Mouse (Mus musculus): ENCODE data around the gene Ipo13.

Gene Ipo13

DNA sequence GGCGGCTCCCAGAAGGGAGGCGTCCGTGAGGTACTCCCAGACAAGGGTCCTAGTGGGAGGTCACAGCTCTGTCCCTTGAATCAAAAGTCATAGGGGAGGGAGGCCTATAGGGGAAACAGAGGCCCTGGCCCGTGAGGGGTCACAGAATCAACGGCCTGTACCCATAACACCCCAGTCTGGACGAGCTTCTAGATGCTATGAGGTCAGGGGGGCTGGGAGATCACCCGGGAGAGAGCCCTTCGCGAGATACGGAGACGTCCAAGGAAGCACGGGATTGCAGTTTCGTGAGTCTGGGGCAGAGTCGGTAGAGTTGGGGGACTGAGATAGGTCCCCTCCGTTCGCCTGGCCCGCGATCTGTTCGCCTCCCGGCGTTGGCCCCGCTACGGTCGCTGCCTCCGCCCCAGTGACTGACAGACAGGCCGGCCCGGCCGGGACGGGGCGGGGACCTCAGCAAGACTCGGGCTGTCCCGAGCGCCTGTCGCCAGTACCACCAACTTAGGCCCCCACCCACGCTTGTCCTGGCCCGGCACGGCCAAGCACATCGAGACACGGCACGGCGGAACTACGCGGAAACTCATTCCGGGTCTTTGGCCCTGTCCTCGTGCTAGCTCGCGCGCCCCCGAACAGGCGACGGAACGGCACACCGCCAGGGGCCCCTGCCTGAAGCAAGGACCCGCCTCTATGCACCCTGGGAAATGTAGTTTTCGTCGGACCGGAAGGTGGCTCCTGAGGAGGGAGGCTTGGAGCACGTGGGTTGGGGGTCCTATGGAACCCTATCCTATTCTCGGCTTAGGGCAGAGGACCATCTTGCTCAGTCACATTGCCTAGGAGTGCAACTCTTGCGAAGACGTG is at the start of gene Ipo13:
Gene Ipo13, minus strand, starts transcription at position 409 of the 852 bp plus-strand sequence.
- peak; percentile 83 to 88 for DNase-seq (ENCODE audit: low spot score in 2 of 2)

- DNase-seq (ENCODE audit: low spot score in 2 of 2): no peak
Observed at GRCm38 (mm10) chr4:117957492-117957891, 42.7 kb upstream of the Ipo13 start.

DNA sequence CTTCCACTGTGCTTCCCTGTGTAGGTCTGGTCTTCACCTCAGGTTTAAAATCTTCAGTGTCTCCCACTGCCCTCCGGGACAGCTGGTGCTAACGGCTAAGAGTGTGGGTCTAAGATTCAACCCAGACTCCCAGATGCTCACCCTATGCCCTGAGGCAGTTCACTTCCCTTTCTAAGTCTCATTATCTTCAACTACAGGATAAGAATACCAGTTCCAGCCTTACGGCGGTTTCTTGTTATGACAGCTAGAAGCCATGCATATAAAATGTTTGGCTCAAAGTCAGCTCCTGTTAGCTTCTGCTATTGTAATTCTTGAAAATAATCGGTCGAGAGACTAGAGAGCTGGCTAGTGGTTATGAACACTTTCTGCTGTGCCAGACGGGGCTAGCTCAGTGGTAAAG is 32.7 kb upstream of the Ipo13 start:
- no peak for DNase-seq (ENCODE audit: low spot score in 2 of 2)

DNA sequence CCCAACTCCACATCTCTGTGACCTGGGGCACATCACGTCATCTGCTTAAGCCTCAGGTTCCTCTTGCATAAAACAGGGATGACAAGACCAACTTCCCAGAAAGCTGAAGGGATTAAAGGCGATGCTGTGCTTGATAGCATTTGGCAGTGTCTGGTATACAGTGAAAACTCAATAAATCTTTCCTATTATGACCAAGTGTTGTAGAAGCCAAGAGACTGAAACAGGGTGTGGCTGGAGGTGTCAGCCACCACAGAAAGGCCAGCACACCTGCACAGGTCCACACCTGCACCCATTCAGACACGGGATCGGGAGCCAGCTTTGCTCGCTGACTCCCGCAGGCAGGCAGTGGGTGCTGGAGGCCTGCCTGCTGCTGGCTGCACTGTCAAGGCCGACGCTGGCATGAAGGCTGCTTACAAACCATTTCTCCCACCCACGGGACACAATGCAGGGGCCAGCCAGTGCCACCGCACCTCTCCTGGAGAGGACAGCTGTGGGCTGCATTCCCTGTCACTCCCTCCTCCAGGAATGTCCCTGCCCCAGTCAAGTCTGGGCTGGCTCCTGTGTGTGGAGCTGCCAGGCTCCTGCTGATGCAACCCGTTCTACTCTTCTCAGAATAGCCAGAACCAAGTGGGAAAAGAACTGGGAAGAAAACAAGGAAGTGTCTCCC is 32.0 kb upstream of the Ipo13 start:
- DNase-seq (ENCODE audit: low spot score in 2 of 2): no peak

DNA sequence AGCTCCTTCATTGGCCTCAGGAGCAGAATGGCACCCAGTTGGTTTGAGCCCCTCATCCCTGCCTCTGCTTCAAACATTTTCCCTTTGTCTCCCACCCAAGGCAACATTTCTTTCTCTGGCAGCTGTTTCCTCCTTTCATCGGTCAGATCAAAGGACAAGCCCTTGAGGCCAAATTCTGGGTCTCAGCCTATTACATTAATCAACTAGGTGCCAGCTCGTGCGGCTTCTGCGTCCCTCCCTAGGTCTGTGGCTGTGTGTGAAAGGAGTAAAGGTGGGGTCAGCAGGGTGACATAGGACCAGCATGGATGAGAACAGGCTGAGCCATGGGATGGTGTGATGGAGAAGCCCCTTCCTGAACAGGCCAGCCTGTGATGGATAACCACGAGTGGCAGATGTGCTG is 28.5 kb upstream of the Ipo13 start:
- DNase-seq (ENCODE audit: low spot score in 2 of 2): no peak

DNA sequence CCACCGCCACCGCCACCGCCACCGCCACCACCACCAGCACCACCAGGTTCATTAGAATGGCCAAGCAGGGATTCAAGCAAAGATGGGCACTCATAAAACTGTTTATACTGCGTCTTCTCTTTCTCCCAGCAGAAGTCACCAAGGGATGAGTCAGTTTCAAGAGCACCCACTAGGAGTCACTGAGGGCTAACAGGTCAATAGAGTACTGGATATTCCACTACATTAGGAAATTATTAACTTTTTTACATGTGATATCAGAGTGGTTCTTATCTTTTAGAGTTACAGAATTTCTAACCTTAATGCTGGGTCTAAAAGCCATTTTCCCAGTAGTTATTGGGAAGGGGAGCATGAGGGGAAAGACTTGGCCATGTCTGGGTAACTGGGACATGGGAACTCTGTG is 22.2 kb upstream of the Ipo13 start:
- no peak for DNase-seq (ENCODE audit: low spot score in 2 of 2)

- no peak for DNase-seq (ENCODE audit: low spot score in 2 of 2)
Observed at GRCm38 (mm10) chr4:117934081-117934480, 19.3 kb upstream of the Ipo13 start.

GRCm38 (mm10) chr4:117933248-117933647 is 18.4 kb upstream of the Ipo13 start:
- no peak for DNase-seq (ENCODE audit: low spot score in 2 of 2)

GRCm38 (mm10) chr4:117929391-117929881 is 14.6 kb upstream of the Ipo13 start, which contains the start of gene Artn:
Gene Artn, minus strand, starts transcription at chr4:117929763.
- no peak for DNase-seq (ENCODE audit: low spot score in 2 of 2)

- peak in 1 of 2 experiments; percentile 15 for DNase-seq (ENCODE audit: low spot score in 2 of 2)
Observed at GRCm38 (mm10) chr4:117928699-117929241, 14.0 kb upstream of the Ipo13 start.

GRCm38 (mm10) chr4:117928234-117928633 is 13.4 kb upstream of the Ipo13 start:
- peak in 1 of 2 experiments; percentile 36 for DNase-seq (ENCODE audit: low spot score in 2 of 2)

DNA sequence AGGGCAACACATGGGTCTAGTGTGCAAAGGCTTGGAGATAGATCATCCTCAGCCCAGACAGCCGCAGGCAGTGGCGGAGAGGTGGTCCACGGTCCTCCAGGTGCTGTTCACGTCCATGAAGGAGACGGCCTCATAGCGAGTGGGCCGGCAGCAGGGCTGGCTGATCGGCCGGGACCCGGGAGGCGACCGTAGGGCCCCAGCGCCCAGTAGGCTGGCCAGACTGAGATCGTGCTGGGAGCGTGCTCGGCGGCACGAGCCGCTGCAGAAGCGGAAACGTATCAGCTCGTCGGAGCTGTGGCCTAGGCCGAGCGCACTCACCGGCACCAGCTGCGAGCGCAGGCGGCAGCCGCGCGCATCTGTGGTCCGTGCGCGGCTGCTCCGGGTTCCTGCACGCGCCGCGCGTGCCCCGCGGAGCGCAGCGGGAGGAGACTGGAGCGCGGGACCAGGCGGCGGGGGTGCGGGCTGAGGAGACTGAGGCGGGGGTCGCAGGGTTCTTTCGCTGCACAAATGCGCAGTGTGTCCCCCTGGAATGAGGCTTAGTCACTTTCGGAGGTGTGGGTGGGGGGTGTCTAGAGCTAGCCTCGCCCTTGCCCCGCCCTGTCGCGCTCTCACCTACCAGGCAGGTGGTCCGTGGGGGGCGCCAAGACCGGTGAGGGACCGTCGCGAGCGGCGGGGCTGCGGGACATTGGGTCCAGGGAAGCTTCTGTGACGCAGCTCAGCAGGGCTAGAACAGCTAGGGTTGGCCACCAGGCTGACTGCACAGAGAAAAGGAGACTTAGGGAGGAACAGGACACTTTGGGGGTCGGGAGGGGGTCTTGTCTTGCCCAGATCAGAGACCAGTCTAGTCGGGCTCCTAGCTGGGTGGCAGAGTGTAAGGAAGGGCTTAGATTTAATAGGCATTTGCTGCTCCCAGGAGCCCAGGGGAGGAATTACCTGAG is 12.0 kb upstream of the Ipo13 start:
- DNase-seq (ENCODE audit: low spot score in 2 of 2): peak in 1 of 2 experiments; percentile 30

GRCm38 (mm10) chr4:117924916-117925315 is 10.1 kb upstream of the Ipo13 start:
- DNase-seq (ENCODE audit: low spot score in 2 of 2): no peak

- DNase-seq (ENCODE audit: low spot score in 2 of 2): no peak
Observed at GRCm38 (mm10) chr4:117923450-117923849, 8.7 kb upstream of the Ipo13 start.

- DNase-seq (ENCODE audit: low spot score in 2 of 2): no peak
Observed at GRCm38 (mm10) chr4:117921358-117921757, 6.6 kb upstream of the Ipo13 start.

DNA sequence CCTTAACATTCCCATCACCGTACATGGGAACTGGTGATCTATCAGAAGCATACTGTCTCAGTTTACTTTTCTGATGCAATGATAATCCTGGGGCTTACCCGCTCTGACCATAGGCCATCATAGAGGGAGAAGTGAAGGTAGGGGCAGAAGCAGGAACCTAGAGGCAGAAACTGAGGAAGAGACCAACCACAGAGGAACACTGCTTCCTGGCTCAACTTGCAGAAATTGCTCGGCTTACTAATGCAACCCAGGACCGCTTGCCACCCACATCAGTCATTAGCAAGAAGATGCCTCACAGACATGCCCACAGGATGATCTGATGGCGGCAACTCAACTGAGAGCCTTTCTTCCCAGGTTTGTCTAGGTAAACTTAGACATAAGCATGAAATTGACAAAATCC is 4.0 kb upstream of the Ipo13 start:
- DNase-seq (ENCODE audit: low spot score in 2 of 2): no peak

DNA sequence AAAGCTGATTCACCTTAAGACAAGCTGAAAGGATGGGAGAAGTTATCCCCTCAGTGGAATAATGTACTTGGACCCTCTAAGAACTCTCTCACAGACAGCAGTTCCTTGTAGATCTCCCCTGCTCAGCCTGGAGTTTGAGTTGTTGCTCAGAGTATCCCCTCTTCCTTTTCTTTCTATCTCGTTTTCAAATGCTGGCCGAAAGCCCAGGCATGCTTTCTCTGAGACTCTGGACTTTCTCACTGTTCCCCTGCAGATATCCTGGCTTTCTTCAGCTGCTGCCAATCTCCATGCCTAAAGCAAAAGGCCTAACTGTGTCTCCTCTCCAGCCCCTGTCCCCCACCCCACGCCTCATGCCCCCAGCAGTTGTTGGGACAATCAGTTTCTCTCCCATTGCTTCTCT is 3.5 kb upstream of the Ipo13 start:
- no peak for DNase-seq (ENCODE audit: low spot score in 2 of 2)

DNA sequence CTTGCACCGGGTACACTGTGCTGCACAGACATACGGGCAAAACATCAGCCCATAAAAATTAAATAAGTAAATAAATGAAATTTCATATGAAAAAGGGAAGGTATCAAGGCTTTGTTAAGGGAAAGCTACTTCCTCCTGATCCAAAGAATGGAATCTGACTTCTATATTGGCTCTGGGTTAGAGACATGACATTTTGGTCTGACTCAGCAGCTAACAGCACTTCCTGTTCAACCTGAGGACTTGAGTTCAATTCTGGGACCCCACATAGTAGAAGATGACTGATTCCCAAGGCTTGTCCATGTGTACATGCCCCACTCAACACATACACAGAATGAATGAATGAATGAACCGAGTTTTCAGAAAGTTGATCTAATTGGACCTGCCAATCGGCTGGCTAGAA is 3.0 kb upstream of the Ipo13 start:
- no peak for DNase-seq (ENCODE audit: low spot score in 2 of 2)

GRCm38 (mm10) chr4:117917402-117917801 is 2.6 kb upstream of the Ipo13 start:
- DNase-seq (ENCODE audit: low spot score in 2 of 2): no peak

DNA sequence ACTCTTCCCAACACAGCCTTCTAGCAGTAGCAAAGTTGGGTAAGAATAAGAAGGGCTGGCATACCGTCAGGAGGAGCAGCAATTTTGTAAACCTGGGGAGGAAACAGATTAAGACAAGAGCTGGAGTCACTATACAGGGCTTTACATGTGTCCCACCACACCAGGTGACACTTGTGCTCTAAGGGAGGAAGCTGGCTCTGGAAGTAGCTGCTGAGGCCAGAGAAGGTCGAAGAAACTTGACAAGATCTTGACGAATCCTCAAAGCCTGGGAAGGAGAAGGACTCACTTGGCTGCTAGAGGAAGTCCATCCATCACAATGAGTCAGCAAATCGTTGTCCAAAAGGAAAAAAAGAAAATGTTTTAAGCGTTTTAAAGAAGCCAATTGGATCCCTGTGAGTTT is 1.6 kb upstream of the Ipo13 start:
- no peak for DNase-seq (ENCODE audit: low spot score in 2 of 2)

DNA sequence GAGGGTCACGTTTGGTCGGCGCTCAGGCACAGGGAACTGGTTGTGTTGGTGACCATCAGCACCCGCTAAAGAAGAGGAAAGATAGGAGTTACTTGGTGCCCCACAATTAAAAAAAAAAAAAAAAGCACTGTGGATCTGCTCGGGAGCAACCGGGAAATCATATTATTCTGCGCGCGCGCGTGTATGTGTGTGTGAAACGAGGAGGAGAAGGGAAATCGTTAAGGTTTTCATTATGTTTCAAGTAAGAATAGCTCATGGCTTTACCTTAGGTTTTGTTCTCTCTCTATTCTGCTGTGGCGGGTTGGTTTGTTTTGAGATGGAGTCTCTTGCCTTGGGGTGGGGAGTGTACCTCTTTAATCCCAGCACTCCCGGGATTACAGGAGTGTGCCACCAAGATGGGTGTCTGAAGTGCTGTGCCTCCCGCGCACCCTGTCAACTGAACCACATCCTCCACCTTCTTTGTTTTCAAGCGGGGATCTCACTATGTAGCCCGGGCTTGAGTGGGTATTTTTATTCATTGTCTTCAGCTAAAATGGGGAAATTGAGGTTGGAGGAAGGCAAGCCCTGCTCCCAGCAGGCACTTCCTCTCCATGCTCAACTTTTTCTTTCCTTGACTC is 798 bp upstream of the Ipo13 start:
- no peak for DNase-seq (ENCODE audit: low spot score in 2 of 2)
